Mouse (Mus musculus): Measurements from ENCODE around the gene Utp11. TPM values are rescaled to one million over a fixed set of nuclear protein-coding genes. Genes with fewer than 3 reads are reported as not detected.

The Utp11 gene
- total RNA-seq, 1 experiment = 39.7 TPM

DNA sequence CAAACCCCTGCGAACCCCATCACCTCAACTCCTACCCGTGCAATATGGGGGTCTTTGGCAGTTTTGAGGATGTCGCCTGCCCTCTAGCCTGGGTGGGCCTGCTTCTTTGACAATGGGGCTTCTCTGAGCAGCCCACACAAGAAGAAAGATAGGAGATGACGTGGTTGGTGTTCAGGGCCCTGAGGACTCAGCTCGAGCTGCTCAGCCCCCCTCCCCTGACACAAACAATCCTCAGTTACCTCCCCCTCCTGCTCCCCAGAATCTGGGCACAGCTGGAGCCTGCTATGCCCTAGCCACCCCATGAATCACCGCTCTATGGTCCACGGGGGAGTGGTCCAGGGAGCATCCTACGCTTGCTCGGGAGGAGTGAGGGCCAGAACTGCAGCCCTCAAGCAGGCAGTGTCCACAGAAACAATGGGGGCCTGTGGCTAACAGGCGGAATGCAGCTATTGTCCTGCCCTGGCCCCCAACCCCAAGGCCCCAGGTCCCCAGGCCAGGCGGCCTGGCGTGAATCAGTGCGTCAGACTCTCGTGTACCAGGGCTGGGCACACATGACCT is 25.8 kb downstream of the Utp11 start:
- Histone ChIP-seq H3K4me1 (ENCODE audit: control insufficient read depth in 2 of 2, insufficient read depth in 2 of 2, low read length in 2 of 2, poor library complexity in 1 of 2) (peaks cover 0 to 9% of the 10 kb centered on the region in 2 experiments; a peak in 2 of 4 replicates), H3K27ac (ENCODE audit: insufficient read depth, low read depth, low read length, poor library complexity, severe bottlenecking) (no peak overlapping the region), H3K9ac (ENCODE audit: insufficient read depth, low read depth, low read length, poor library complexity, severe bottlenecking) (no peak overlapping the region), H3K4me3 (ENCODE audit: insufficient read depth in 1 of 2, low read depth in 1 of 2, low read length in 2 of 2, poor library complexity in 1 of 2, severe bottlenecking in 1 of 2) (no peak overlapping the region), H3K36me3 (ENCODE audit: control insufficient read depth, insufficient read depth, low read length, poor library complexity, severe bottlenecking) (no peaks in the 10 kb centered on the region), H3K9me3 (ENCODE audit: control insufficient read depth, insufficient read depth, low read depth, low read length) (no peaks in the 10 kb centered on the region)
- DNase-seq (ENCODE audit: low read depth, low spot score) = no peak
- in situ Hi-C loops (cut with MboI; ENCODE audit: low sequenced_read_pairs in 2 of 2, unreplicated experiment in 2 of 2) = no loop called here
- TF ChIP-seq ZC3H11A (IDR thresholded peaks at IDR 0.05; ENCODE audit: borderline replicate concordance, low read depth, low read length) = no peak
- no peak for TF ChIP-seq HCFC1 (IDR thresholded peaks at IDR 0.05; ENCODE audit: borderline replicate concordance, insufficient read depth, low read length)
- TF ChIP-seq MAFK (IDR thresholded peaks at IDR 0.05; ENCODE audit: insufficient read depth, low read depth, low read length) = no peak
- TF ChIP-seq ZNF384 (IDR thresholded peaks at IDR 0.05; ENCODE audit: low read depth, low read length) = no peak
- TF ChIP-seq CHD2 (IDR thresholded peaks at IDR 0.05; ENCODE audit: low read depth, low read length) = no peak

DNA sequence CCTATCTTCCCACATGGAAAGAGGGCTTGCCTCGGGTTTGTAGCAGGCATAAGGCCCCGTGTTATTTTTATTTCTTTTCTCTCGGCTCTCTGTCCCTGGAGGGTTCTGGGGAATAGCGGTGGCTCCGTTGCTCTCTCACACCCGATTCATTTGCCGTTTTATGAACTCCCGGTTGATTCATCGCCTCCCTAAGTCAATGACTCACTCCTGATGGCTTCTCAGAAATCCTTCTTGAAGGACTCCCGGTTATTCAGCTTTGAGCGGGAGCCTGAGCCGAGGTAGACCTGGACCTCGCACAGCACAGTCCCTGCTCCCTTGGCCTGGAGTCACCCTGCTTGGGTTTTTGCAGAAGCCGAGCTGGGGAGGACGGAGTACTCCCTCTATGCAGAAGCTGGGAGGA is 28.8 kb downstream of the Utp11 start:
- DNase-seq (ENCODE audit: low read depth, low spot score) = no peak
- in situ Hi-C loops (cut with MboI; ENCODE audit: low sequenced_read_pairs in 2 of 2, unreplicated experiment in 2 of 2) = no loop called here

GRCm38 (mm10) chr4:124664185-124664584 is 29.2 kb downstream of the Utp11 start:
- peaks cover 0 to 2% of the 10 kb centered on the region in 2 experiments; a peak in 1 of 4 replicates for H3K4me1 ChIP-seq (ENCODE audit: control insufficient read depth in 2 of 2, insufficient read depth in 2 of 2, low read length in 2 of 2, poor library complexity in 1 of 2)

More for the DNA sequence above, 28.8 kb downstream of the Utp11 start:
- TF ChIP-seq CHD2 (IDR thresholded peaks at IDR 0.05; ENCODE audit: low read depth, low read length) = no peak
- no peak for TF ChIP-seq MAFK (IDR thresholded peaks at IDR 0.05; ENCODE audit: insufficient read depth, low read depth, low read length)
- TF ChIP-seq HCFC1 (IDR thresholded peaks at IDR 0.05; ENCODE audit: borderline replicate concordance, insufficient read depth, low read length) = no peak
- no peak for TF ChIP-seq ZC3H11A (IDR thresholded peaks at IDR 0.05; ENCODE audit: borderline replicate concordance, low read depth, low read length)
- TF ChIP-seq ZNF384 (IDR thresholded peaks at IDR 0.05; ENCODE audit: low read depth, low read length) = no peak
- Histone ChIP-seq H3K4me1 (ENCODE audit: control insufficient read depth in 2 of 2, insufficient read depth in 2 of 2, low read length in 2 of 2, poor library complexity in 1 of 2) (peaks cover 0 to 2% of the 10 kb centered on the region in 2 experiments; a peak in 1 of 4 replicates), H3K27ac (ENCODE audit: insufficient read depth, low read depth, low read length, poor library complexity, severe bottlenecking) (no peak overlapping the region), H3K9ac (ENCODE audit: insufficient read depth, low read depth, low read length, poor library complexity, severe bottlenecking) (no peak overlapping the region), H3K9me3 (ENCODE audit: control insufficient read depth, insufficient read depth, low read depth, low read length) (no peaks in the 10 kb centered on the region), H3K36me3 (ENCODE audit: control insufficient read depth, insufficient read depth, low read length, poor library complexity, severe bottlenecking) (peaks cover 3% of the 10 kb centered on the region; the same call in 1 of the 2 replicates), H3K4me3 (ENCODE audit: insufficient read depth in 1 of 2, low read depth in 1 of 2, low read length in 2 of 2, poor library complexity in 1 of 2, severe bottlenecking in 1 of 2) (no peak overlapping the region)

DNA sequence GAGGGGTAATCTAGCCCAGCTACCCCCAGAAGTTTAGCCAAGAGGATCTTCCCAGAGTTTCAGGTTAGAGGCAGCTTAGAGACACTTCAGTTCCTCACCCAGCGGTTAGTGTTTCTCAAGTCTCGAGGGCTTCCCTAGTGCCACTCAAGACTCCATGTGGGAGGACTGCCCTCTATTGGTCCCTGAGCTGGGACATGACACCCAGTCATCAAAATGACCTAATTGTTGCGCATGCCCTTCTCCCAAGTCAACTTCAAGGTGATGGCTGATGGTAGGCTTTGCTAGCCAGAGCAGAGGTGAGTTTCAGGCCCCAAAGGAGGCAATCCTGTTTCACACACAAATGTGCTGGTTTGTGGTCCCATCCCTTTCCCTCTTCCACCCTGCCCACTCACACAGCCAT is 30.4 kb downstream of the Utp11 start:
- H3K36me3 ChIP-seq (ENCODE audit: control insufficient read depth, insufficient read depth, low read length, poor library complexity, severe bottlenecking) = peaks cover 3% of the 10 kb centered on the region; the same call in 1 of the 2 replicates
- no peak overlapping the region for H3K27ac ChIP-seq (ENCODE audit: insufficient read depth, low read depth, low read length, poor library complexity, severe bottlenecking)
- H3K9me3 ChIP-seq (ENCODE audit: control insufficient read depth, insufficient read depth, low read depth, low read length) = no peaks in the 10 kb centered on the region
- DNase-seq (ENCODE audit: low read depth, low spot score) = no peak
- no peak overlapping the region for H3K9ac ChIP-seq (ENCODE audit: insufficient read depth, low read depth, low read length, poor library complexity, severe bottlenecking)
- H3K4me1 ChIP-seq (ENCODE audit: control insufficient read depth in 2 of 2, insufficient read depth in 2 of 2, low read length in 2 of 2, poor library complexity in 1 of 2) = peaks cover 0 to 2% of the 10 kb centered on the region in 2 experiments; a peak in 1 of 4 replicates
- no peak for TF ChIP-seq CHD2 (IDR thresholded peaks at IDR 0.05; ENCODE audit: low read depth, low read length)
- no peak for TF ChIP-seq HCFC1 (IDR thresholded peaks at IDR 0.05; ENCODE audit: borderline replicate concordance, insufficient read depth, low read length)
- TF ChIP-seq ZNF384 (IDR thresholded peaks at IDR 0.05; ENCODE audit: low read depth, low read length) = no peak
- no peak for TF ChIP-seq ZC3H11A (IDR thresholded peaks at IDR 0.05; ENCODE audit: borderline replicate concordance, low read depth, low read length)
- TF ChIP-seq MAFK (IDR thresholded peaks at IDR 0.05; ENCODE audit: insufficient read depth, low read depth, low read length) = no peak
- in situ Hi-C loops (cut with MboI; ENCODE audit: low sequenced_read_pairs in 2 of 2, unreplicated experiment in 2 of 2) = no loop called here
- no peak overlapping the region for H3K4me3 ChIP-seq (ENCODE audit: insufficient read depth in 1 of 2, low read depth in 1 of 2, low read length in 2 of 2, poor library complexity in 1 of 2, severe bottlenecking in 1 of 2)

More at GRCm38 (mm10) chr4:124664185-124664584, 29.2 kb downstream of the Utp11 start:
- DNase-seq (ENCODE audit: low read depth, low spot score) = no peak
- in situ Hi-C loops (cut with MboI; ENCODE audit: low sequenced_read_pairs in 2 of 2, unreplicated experiment in 2 of 2) = no loop called here
- no peak overlapping the region for H3K4me3 ChIP-seq (ENCODE audit: insufficient read depth in 1 of 2, low read depth in 1 of 2, low read length in 2 of 2, poor library complexity in 1 of 2, severe bottlenecking in 1 of 2)
- peaks cover 3% of the 10 kb centered on the region; the same call in 1 of the 2 replicates for H3K36me3 ChIP-seq (ENCODE audit: control insufficient read depth, insufficient read depth, low read length, poor library complexity, severe bottlenecking)
- H3K27ac ChIP-seq (ENCODE audit: insufficient read depth, low read depth, low read length, poor library complexity, severe bottlenecking) = no peak overlapping the region
- no peaks in the 10 kb centered on the region for H3K9me3 ChIP-seq (ENCODE audit: control insufficient read depth, insufficient read depth, low read depth, low read length)
- TF ChIP-seq CHD2 (IDR thresholded peaks at IDR 0.05; ENCODE audit: low read depth, low read length) (no peak), ZC3H11A (IDR thresholded peaks at IDR 0.05; ENCODE audit: borderline replicate concordance, low read depth, low read length) (no peak), ZNF384 (IDR thresholded peaks at IDR 0.05; ENCODE audit: low read depth, low read length) (no peak), MAFK (IDR thresholded peaks at IDR 0.05; ENCODE audit: insufficient read depth, low read depth, low read length) (no peak), HCFC1 (IDR thresholded peaks at IDR 0.05; ENCODE audit: borderline replicate concordance, insufficient read depth, low read length) (no peak)
- no peak overlapping the region for H3K9ac ChIP-seq (ENCODE audit: insufficient read depth, low read depth, low read length, poor library complexity, severe bottlenecking)
